Mouse (Mus musculus) adrenal gland, postnatal 36 days (tissue): ENCODE results near the gene Dscaml1. TPM values are rescaled to one million over a fixed set of nuclear protein-coding genes. Genes with fewer than 3 reads are reported as not detected.
A peak's percentile ranks its signal among the peaks of the same experiment; 100 is the strongest.

Experiments
- DNase-seq, 2 experiments: peaks; one replicate each; pipeline ENCODE4 v3.0.0; 2021; ENCODE audit warnings: mixed read lengths in 1 of 2
- total RNA-seq, 2 experiments: library from RNA; stranded (reverse); gene quantifications; 2 replicates each; pipeline ENCODE4 v1.2.3; 2021

The Dscaml1 gene
- total RNA-seq, 2 experiments from 2014 or later: 0.50 to 1.4 TPM

- peak in 1 of 2 experiments; percentile 9 for DNase-seq
Observed at GRCm38 (mm10) chr9:45572787-45573492, 146.5 kb downstream of the Dscaml1 start.

GRCm38 (mm10) chr9:45573493-45573815 lies 147.0 kb downstream of the Dscaml1 start:
- DNase-seq: no peak

DNA sequence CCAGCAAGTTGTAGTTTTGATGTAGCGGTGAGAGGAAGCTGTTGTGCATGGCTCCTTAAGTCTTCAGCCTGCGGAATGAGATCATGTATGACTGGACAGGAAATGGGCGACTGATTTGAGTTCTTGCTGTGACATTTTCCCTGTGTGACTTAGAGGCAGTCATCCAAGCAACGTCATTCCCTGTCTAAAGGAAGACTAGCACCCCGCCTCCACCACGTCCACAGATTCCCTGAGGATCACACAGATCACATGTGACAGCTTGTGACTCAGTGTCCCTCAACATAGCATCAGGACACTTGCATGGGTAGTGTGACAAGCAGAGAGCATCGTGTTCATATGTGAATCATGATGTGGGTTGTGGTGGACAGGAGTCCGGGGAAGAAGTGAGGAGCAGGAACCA lies 147.6 kb downstream of the Dscaml1 start:
- DNase-seq: no peak

DNA sequence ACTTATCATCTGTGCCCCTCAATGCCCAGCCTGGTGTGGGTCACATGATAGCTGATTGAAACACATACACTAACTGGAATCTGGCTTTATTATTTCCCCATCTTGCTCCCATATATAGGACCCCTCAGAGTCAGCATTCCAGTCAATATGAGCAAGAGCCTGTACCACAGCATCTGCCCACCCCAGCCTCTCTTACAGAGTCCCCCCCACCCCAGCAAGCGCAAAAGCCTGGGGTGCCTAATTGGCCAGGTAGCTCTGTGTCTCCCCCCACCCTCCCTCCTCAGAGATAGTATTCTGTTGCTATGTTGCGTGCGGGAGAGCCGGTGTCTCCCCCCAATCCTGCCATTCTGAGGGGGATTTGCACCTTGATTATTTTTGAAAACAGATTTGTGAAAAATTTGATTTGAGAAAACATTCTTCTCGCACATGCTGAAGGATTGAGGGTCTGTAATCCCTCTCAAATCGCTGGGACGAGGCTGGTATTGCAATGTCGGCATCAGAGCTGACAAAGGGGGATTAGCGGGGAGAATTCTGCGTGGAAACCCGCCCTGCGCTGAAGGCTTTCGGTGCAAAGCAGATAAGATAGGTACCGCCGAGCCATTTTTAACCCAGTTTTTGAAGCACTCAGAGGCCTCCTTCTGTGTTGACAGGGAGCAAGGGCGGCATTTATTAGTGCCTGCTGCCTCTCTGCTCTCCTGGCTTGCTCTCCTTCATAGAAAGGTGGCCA lies 153.8 kb downstream of the Dscaml1 start:
- no peak for DNase-seq

- no peak for DNase-seq
Observed at GRCm38 (mm10) chr9:45586475-45586874, 160.0 kb downstream of the Dscaml1 start.

DNA sequence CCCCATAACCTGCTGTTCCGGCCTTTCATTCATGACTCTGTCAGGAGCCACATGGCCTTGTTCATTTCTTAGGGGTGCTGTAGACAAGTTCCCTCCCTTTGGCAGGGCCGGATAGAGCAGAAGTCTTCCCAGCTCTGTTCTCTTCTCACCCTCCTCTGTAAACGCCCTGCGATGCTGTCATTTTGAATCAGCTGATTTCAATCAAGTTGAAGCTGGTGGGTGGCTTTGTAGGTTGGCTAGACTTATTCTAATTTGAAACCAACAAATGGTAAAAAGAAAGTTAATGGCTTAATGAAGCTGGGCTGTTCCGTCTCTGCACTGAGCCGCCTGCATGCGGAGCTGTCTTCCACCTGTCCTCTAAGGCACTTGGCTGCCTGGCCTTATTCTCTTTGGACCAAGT lies 161.3 kb downstream of the Dscaml1 start:
- no peak for DNase-seq

- peak; percentile 39 to 50 for DNase-seq
Observed at GRCm38 (mm10) chr9:45589867-45590266, 163.4 kb downstream of the Dscaml1 start.

DNA sequence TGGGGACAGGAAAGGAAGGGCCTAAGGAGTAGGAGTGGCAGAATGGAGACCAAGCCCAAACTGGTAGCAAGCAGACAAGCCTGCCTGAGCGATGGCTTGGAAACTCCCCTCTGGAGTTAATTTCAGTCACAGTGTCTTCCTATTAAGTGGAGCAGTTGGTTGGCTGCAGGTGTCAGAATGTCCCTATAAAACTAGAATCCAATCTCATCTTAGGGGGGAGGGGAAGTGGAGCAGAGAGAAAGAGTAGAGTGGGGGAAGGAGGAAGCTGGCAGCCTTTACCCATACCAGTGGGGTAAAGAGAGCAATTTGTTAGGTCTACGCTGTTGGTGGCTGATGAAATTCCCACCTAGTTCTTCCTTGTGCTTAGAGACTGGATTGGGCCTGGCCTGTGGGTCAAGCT lies 164.6 kb downstream of the Dscaml1 start:
- DNase-seq: no peak

DNA sequence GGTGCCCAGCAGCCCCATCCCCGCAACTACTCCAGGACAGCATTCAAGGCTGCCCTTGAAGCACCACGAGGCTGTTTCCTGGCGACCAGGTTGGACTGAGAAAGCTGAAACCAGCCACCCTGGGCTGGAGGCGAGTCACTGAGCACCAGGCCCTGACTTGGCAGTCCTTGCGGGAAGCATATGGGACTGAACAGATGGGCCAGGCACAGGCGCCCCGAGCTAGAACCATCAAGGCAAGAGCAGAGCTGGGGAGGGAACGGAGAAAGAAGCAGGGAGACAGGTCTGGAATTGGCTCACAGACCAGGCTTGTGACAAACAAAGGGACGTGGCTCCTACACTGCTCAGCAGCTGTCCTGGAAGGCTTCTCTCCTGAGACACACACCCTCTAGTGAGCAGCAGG lies 165.9 kb downstream of the Dscaml1 start:
- peak; percentile 8 to 15 for DNase-seq

DNA sequence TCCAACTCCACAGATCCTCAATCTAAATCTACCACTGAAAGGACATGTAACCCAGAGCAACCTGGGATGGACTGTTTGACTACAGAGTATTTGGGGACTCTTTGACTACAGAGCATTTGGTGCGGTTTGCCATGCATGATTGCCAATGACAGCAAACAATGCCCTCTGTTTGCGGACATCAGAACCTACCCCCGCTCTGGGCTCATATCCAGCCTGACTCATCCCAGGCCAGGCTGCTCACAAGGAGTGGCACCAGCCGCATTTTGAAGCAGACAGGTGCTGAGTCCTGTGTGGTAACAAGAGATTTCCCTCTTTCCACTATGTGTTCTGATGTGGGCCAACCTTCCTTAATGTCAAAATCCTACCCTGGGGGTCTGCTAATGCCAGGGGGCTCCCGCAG lies 171.7 kb downstream of the Dscaml1 start:
- DNase-seq: no peak

DNA sequence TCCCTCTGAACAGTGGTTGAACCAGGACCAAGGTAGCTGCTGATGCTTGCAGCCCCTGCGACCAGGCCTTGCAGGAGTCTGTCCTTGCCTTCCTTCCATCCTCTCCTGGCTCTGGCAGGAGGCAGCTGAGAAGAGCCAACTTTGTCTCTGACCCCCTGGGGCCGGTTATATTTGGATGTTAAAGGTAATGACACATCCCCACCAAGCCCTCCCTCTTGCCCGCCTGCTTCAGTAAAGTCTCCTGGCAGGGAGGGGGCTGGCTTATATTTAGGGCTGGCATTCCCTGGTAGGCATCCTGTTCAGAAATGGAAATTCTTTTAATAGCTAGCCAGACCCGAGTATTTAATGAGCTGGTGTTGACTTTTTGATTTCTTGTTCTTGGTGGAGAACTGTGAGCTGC lies 172.9 kb downstream of the Dscaml1 start:
- no peak for DNase-seq

GRCm38 (mm10) chr9:45607337-45607736 lies 180.9 kb downstream of the Dscaml1 start:
- DNase-seq: no peak

GRCm38 (mm10) chr9:45608097-45609031 lies 181.9 kb downstream of the Dscaml1 start:
- DNase-seq: no peak

GRCm38 (mm10) chr9:45610336-45611060 lies 184.1 kb downstream of the Dscaml1 start:
- no peak for DNase-seq

- no peak for DNase-seq
Observed at GRCm38 (mm10) chr9:45614616-45615015, 188.2 kb downstream of the Dscaml1 start.

- no peak for DNase-seq
Observed at GRCm38 (mm10) chr9:45617889-45618288, 191.5 kb downstream of the Dscaml1 start.

GRCm38 (mm10) chr9:45618443-45618842 lies 192.0 kb downstream of the Dscaml1 start:
- no peak for DNase-seq

DNA sequence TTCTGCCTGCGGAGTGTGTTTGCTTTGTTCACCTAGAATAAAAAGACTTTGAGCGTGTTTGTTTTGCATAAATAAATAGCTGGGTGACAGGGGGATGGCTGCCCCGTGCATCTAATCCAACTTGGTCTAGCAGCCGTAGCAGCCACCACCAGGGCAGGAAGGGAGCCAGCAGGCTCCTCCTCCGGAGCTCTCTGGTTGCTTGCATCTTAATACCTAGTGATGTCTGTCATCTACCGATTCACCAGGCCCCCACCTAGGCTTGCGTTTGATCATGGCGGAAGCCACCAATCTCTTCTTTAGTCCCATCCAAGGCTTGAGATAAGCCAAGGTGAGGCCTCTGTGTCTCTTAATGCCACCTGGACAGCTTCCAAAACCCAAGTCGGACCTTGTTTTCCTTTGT lies 193.6 kb downstream of the Dscaml1 start:
- DNase-seq: no peak

GRCm38 (mm10) chr9:45620920-45621319 lies 194.5 kb downstream of the Dscaml1 start:
- no peak for DNase-seq

DNA sequence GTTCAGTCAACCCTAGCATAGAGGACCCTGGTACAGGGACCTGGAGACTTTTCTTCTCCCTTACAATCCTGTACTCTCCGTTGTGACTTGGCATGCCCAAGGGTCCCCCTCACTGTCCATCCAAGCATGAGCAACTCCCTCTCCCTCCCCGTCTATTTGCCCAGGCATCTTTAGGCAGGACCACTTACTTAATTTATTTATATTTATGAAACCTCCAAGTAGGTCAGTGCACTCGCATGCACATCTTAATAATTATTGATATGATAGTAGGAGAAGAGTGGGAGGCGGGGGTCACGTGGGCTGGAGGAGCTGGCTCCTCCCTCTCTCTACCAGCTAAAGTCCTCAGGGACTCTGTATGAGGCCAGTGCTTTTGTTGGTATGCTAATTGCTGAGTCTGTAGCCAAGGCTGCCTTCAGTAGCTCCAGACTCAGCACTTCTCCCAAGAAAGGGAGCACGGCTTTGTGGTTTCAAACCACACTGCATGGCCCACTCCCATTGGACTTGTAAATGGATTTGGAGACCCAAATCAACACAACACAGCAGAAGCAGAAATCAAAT lies 199.5 kb downstream of the Dscaml1 start:
- DNase-seq: no peak

GRCm38 (mm10) chr9:45632520-45632919 lies 206.1 kb downstream of the Dscaml1 start:
- DNase-seq: peak; percentile 38 to 44

DNA sequence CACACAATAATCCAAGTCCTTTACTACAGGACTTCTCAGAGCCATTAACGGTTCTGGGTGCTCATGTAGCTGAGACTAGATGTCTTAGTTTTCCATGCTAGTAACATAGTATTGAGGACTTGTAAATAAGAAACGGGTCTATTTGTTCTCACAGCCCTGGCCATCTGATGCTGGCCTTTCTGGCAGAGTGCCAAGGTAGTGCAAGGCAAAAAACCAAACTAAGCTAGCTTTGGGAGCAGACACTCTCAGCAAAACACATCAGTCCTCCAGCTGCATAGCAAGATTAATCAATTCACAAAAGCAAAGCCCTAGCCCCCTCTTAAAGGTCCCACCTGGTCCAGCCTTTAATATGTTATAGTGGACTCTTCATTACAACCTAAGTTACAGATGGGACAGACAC lies 206.6 kb downstream of the Dscaml1 start:
- peak; percentile 7 to 15 for DNase-seq
